11 mouse cellular contexts compared by ENCODE assay signal in the genomic region with DNA sequence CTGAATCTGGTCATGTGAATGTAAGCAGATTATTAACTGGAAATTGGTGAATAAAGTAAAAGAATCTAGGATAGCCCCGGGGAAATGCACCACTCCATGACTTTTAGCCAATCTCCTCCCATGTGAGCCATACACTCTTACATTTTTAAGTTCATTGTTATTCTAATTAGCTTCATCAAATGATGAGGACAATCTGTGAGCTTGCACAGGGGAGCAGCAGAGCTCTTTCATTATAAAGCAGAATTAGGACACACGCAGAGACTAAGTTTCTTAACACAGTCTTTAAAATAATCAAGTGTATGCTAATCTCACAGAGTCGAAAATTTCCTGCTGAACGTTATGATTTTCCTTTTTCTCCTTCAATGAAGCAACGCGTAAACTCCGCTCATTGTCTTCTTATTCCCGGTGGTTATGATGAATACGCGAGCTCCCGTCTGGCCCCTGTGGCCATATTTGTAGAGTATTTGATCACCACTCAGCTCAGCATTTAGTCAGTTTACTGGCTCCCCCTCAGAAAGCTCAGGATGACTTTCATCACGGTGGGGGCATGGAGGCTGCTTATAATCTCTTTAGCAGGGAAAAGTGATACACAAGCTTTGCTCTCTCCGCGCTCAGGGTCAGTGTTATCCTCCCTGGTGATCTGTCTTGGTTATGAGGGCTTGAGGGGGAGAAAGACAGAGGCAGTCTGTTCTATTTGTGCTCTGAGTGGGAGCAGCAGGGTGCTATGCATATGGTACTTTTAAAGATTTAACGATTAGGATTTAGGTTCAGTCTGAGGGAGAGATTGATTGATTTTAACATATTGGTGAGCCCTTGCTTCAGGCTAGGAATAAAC.
DNase-seq lines count a peak whose midpoint lies in the region; ATAC-seq and TF ChIP-seq lines count a peak whose summit lies in the region.
"Had no signal": no experiment of that assay in that cellular context is flagged by ENCODE, and none has a peak within 500 bp of the region (broad histone marks: within the 10 kb centered on the region; RNA-seq: fewer than 3 reads in every experiment).

No protein-coding gene starts in this region.

- ATAC-seq in hindbrain, embryonic 13.5 days (ENCODE audit: low FRiP score): peak; percentile 87
- ATAC-seq in midbrain, embryonic 11.5 days (ENCODE audit: low FRiP score): peak; percentile 84
- ATAC-seq in megakaryocyte, adult 5-6 weeks (ENCODE audit: poor library complexity, severe bottlenecking): no peak
- ATAC-seq in intestine, embryonic 15.5 days: no peak
- no peak for ATAC-seq in intestine, postnatal 0 days
- ATAC-seq: intestine, embryonic 16.5 days had no signal

- no peaks in the 10 kb centered on the region for H3K36me3 ChIP-seq in hindbrain, embryonic 13.5 days
- no peaks in the 10 kb centered on the region for H3K36me3 ChIP-seq in midbrain, embryonic 11.5 days (ENCODE audit: control insufficient read depth, insufficient read depth, low read length)
- H3K36me3 ChIP-seq in intestine, embryonic 15.5 days: no peaks in the 10 kb centered on the region
- no peaks in the 10 kb centered on the region for H3K36me3 ChIP-seq in intestine, postnatal 0 days (ENCODE audit: control insufficient read depth, insufficient read depth)
- H3K36me3 ChIP-seq: liver, embryonic 15.5 days had no signal

- peaks cover 12% of the 10 kb centered on the region for H3K4me1 ChIP-seq in hindbrain, embryonic 13.5 days (replicated peaks)
- no peaks in the 10 kb centered on the region for H3K4me1 ChIP-seq in midbrain, embryonic 11.5 days (ENCODE audit: control insufficient read depth, insufficient read depth, low read length)
- H3K4me1 ChIP-seq in intestine, embryonic 15.5 days (replicated peaks): no peaks in the 10 kb centered on the region
- H3K4me1 ChIP-seq in intestine, postnatal 0 days (replicated peaks; ENCODE audit: control insufficient read depth, insufficient read depth, low read length): no peaks in the 10 kb centered on the region
- H3K4me1 ChIP-seq: liver, embryonic 15.5 days had no signal

- peak overlapping the region; percentile 53; the same call in 1 of the 2 replicates for H3K9ac ChIP-seq in hindbrain, embryonic 13.5 days
- H3K9ac ChIP-seq in midbrain, embryonic 11.5 days (ENCODE audit: low read length): no peak overlapping the region
- H3K9ac ChIP-seq in intestine, embryonic 15.5 days: no peak overlapping the region
- H3K9ac ChIP-seq in intestine, postnatal 0 days (ENCODE audit: low read depth, low read length): no peak overlapping the region
- H3K9ac ChIP-seq: liver, embryonic 15.5 days had no signal

- peak; percentile 13 to 21 for DNase-seq in cerebellum, postnatal 10 days
- no peak for DNase-seq in cerebellum, adult 18-20 months
- DNase-seq in embryo, embryonic 10.5 days (ENCODE audit: low spot score): peak; percentile 41
- DNase-seq in midbrain, embryonic 11.5 days (ENCODE audit: low spot score, missing footprints): peak; percentile 82
- DNase-seq: gastrocnemius, adult 2 months had no signal

- no peaks in the 10 kb centered on the region for H3K9me3 ChIP-seq in hindbrain, embryonic 13.5 days
- no peaks in the 10 kb centered on the region for H3K9me3 ChIP-seq in midbrain, embryonic 11.5 days (ENCODE audit: control insufficient read depth, low read length)
- no peaks in the 10 kb centered on the region for H3K9me3 ChIP-seq in intestine, embryonic 15.5 days
- H3K9me3 ChIP-seq in intestine, postnatal 0 days (ENCODE audit: control insufficient read depth): no peaks in the 10 kb centered on the region
- H3K9me3 ChIP-seq: liver, embryonic 15.5 days had no signal

- H3K27ac ChIP-seq in hindbrain, embryonic 13.5 days: peak overlapping the region; percentile 80
- no peak overlapping the region; the same call in 1 of the 2 replicates for H3K27ac ChIP-seq in midbrain, embryonic 11.5 days (ENCODE audit: low read depth, low read length)
- no peak overlapping the region for H3K27ac ChIP-seq in intestine, embryonic 15.5 days
- H3K27ac ChIP-seq in intestine, postnatal 0 days (ENCODE audit: low read depth, low read length): no peak overlapping the region
- H3K27ac ChIP-seq: gastrocnemius, adult 2 months; liver, embryonic 15.5 days had no signal

- peak overlapping the region; percentile 44 for H3K4me2 ChIP-seq in hindbrain, embryonic 13.5 days
- H3K4me2 ChIP-seq in midbrain, embryonic 11.5 days: no peak overlapping the region
- H3K4me2 ChIP-seq in intestine, embryonic 15.5 days (replicated peaks): no peak overlapping the region
- no peak overlapping the region for H3K4me2 ChIP-seq in intestine, postnatal 0 days (replicated peaks; ENCODE audit: low read depth)
- H3K4me2 ChIP-seq: liver, embryonic 15.5 days had no signal

- WGBS in hindbrain, embryonic 13.5 days: 35% methylated on average over 15 of the region's 15 CpGs
- WGBS in midbrain, embryonic 11.5 days: 53% methylated on average over 15 of the region's 15 CpGs
- 53% methylated on average over 15 of the region's 15 CpGs for WGBS in intestine, embryonic 15.5 days
- WGBS in intestine, postnatal 0 days: 58% methylated on average over 15 of the region's 15 CpGs

- peak overlapping the region; percentile 26 for H3K4me3 ChIP-seq in hindbrain, embryonic 13.5 days
- no peak overlapping the region for H3K4me3 ChIP-seq in midbrain, embryonic 11.5 days (ENCODE audit: low read depth, low read length)
- no peak overlapping the region for H3K4me3 ChIP-seq in intestine, embryonic 15.5 days (replicated peaks)
- no peak overlapping the region for H3K4me3 ChIP-seq in intestine, postnatal 0 days (ENCODE audit: low read depth, low read length)
- H3K4me3 ChIP-seq: gastrocnemius, adult 2 months; liver, embryonic 15.5 days had no signal

- no peak for TF ChIP-seq CTCF in intestine, postnatal 0 days (IDR thresholded peaks at IDR 0.05; ENCODE audit: low read depth)

- H3K27me3 ChIP-seq in hindbrain, embryonic 13.5 days: no peaks in the 10 kb centered on the region
- no peaks in the 10 kb centered on the region for H3K27me3 ChIP-seq in midbrain, embryonic 11.5 days (ENCODE audit: control insufficient read depth, insufficient read depth, low read length)
- H3K27me3 ChIP-seq in intestine, embryonic 15.5 days (replicated peaks): no peaks in the 10 kb centered on the region
- no peaks in the 10 kb centered on the region for H3K27me3 ChIP-seq in intestine, postnatal 0 days (replicated peaks; ENCODE audit: control insufficient read depth, insufficient read depth, low read length)
- H3K27me3 ChIP-seq: liver, embryonic 15.5 days had no signal

Comparison
In these comparisons a context has a peak if more than half of its experiments do, and no peak if none do; other contexts are left out.
1. DNase-seq: peak in cerebellum, postnatal 10 days (2 of 2), embryo, embryonic 10.5 days (single experiment) and midbrain, embryonic 11.5 days (single experiment); none in cerebellum, adult 18-20 months (0 of 2).
2. ATAC-seq: peak in hindbrain, embryonic 13.5 days (single experiment) and midbrain, embryonic 11.5 days (single experiment); none in megakaryocyte, adult 5-6 weeks (single experiment), intestine, embryonic 15.5 days (single experiment) and intestine, postnatal 0 days (single experiment).